Mouse (Mus musculus): ENCODE measurements at regions not wholly inside any gene's neighbourhood (a gene's known extent, or its start where the extent isn't known, plus 50 kb on each side); places are given as distances from the start of the nearest gene placed in this dataset.

DNA sequence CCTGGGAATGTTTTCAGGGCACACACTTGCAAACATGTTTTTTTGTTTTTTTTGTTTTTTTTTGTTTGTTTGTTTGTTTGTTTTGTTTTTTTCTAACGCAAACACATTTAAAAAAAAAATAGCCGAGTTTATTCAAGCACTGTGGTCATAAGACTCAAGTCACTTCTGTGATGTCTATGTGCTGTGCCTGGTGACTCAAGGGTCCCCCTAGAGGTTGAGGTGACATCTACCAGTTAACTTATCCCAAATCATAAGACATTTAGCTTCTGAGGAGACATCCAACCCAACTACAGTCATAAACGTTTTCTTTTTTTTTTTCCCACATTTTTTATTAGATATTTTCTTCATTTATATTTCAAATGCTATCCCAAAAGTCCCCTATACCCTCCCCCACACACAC, 281.2 kb upstream of the Rgma start:
- TF ChIP-seq CTCF (IDR thresholded peaks at IDR 0.05; ENCODE audit: low read depth, low read length), result no peak
- no peak for TF ChIP-seq POLR2A (IDR thresholded peaks at IDR 0.05; ENCODE audit: insufficient read depth, low read length)
- no peak for TF ChIP-seq EP300 (IDR thresholded peaks at IDR 0.05; ENCODE audit: insufficient read depth, low read depth, low read length)
